Mouse (Mus musculus) Muller cell, postnatal 12 days (primary cell): ENCODE results near the gene Myh14.
A peak's percentile ranks its signal among the peaks of the same experiment; 100 is the strongest.

Source experiments
- DNase-seq: peaks from one replicate; pipeline ENCODE4 v3.0.0-alpha.2; 2015; ENCODE audit errors: inconsistent ontology term

The Myh14 gene

DNA sequence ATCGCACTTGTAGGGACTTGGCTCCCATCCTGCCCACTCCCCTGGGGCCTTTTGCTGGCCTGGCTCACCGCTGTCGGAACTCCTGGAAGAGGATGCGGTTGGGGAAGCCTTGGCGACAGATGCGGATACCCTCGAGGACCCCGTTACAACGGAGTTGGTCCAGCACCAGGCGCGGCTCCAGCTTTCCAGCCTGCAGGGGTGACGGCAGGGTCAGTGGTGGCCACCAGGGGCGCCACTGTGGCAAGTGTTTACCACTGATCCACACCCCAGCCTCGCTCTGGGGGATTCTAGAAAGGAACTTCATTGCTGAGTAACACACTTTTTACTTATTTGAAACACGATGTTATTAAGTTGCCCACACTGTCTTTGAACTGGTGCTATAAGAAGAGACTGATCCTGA, 37.2 kb downstream of the Myh14 start:
- no peak for DNase-seq

DNA sequence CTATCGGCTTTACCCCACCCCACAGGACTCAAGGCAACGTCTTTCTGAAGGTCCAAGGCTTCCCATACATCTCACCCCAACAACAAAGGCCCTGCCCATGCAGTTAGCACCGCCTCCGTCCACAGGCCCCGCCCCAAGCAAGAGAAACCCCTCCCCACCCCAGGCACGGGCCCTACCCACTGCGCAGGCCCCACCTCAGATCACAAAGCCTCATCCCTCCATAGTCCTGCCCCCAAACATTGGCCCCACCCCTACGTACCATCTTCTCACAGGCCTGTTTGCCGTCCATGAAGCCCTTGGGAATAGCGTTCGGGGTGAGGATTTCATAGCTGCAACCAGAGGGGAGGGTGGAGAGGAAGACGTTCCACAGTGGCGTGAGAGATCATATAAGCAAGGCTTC, 38.0 kb downstream of the Myh14 start:
- DNase-seq, result no peak

DNA sequence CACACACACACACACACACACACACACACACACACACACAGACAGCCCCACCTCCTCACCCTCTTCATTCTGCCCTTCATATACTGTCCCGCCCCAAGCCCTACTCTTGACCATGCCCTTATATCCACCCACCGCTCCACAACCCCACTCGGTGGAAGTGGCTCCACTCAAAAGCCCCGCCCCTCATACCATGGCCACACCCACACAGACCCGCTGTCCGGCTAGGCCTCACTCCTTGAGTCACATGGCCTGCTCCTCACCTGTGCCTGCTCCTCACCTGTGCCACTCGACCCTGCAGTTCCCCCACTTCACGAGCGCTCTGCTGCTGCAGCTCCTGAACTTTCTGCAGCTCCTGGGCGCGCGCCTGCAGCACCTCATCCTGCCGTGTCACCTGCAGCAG, 40.2 kb downstream of the Myh14 start:
- no peak for DNase-seq

DNA sequence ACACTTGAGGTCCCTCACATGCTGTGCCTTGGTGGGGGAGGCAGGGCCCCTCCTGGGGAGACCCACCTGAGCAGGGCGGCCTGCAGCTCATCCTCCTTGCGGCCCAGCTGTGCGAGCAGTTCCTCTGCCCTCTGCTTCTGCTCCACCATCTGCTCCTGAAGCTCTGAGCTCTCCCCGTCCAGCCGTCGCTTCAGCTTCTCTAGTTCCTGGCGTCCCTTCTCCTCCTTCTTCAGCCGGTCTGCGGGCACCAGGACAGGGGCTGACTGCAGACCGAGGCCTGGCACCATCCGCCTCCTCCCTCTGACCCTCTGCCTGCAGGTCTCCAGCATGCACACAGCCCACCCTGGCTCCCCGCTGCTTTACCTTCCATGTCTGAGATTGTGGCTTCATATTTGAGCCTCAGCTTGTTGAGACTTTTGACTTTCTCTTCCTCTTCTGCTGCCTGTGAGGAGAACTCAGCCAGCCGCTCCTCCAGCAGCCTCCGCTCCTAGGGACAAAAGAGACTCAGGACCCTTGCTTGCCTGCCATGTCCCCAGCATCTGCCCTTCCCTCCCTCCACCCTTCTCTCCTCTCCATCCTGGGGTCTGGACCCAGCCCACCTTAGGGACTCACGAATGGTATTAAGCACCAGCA, 42.1 kb downstream of the Myh14 start:
- DNase-seq, result no peak

DNA sequence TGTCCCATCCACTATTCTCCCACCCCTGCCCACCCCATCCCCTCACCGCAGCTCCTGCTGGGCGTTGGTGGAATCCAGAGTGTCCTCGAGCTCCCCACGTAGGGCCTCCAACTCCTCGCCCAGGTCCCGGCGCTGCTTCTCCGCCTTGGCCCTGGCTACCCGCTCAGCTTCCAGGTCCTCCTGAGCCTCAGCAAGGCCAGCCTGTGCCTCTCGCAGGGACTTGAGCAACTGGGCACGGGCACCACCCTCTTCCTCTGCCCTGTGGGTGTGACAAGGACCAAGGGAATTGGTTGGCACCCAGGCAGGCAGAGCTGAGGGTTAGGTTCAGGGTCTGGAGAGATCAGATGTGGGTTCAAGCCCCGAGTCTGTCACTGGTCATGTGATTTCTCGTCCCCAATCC, 43.7 kb downstream of the Myh14 start:
- no peak for DNase-seq

DNA sequence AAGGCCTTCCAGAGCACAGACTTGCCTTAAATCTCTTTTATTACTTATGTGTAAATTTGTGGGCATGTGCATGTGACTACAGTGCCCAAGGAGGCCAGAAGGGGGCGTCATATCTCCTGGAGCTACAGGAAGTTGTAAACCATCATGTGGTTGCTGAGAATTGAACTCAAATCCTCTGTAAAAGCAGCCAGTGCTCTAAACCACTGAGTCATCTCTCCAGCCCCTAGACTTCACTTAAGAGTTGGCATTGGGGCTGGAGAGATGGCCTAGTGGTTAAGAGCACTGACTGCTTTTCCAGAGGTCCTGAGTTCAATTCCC, 44.6 kb downstream of the Myh14 start:
- DNase-seq, result no peak

DNA sequence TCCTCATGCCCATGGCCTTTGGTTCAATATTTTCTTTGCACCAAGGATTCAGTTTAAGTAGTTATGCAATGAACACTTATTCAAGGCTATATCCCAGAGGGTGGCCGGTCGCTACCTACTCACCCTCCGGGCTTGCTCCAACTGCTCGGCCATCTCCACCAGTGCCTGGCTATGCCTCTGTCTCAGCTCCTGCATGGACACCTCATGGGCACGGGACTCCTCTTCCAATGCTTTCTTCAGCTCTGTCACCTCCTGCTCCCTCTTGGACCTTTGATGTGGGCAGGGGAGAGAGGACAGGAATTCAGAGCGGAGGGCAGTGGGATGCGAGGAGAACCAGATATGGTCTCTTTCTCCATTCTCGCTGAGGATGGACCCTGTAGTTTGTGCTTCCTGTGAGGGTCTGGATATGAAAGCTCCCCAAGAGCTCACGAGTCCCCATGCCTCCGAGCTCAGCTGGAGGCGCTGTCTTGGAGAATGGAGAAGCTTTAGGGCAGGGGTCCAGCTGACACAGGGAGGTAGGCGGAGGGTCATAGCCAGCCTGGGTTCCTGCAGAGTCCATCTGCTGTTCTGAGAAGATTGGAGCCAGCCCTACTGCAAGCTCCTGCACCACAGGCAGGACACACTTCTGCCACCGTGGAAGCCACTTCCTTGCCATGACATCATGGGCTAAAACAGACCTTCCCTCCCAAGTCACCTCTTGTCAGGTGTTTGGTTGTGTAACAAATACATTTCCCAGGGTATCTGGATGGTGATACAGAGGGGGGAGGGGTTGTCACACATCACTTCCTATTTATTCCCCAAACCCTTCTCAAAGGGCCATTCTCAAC, 45.2 kb downstream of the Myh14 start:
- no peak for DNase-seq

DNA sequence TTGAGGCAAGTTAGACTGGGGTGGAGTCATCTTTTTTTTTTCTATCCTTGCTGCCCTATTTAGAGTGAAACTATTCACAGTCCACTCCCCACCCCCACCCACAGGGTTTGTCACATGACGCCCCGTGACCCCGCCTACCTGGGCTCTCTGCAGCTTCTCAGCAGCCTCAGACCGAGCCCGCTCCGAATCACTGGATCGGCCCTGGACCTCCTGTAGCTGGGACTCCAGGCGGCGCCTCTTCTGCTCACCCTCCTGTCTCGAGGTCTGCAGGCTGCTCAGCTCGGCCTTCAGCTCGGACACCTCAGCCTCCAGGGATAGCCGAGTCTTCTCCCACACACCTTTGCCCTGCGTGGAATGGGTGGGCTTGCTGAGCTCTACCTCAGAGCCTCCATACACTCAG, 45.8 kb downstream of the Myh14 start:
- no peak for DNase-seq

DNA sequence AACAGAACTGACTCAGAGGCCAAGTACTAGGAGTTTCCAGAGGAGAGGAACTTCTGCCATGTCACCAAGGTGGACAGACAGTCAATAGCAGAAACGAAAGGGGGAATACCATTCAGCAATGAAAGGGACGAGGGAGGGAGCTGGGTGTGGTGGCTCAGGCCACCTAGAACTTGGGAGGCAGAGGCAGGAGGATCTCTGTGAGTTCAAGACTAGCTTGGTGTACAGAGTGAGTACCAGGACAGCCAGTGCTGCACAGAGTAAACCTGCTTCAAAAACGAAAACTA, 46.2 kb downstream of the Myh14 start:
- no peak for DNase-seq

DNA sequence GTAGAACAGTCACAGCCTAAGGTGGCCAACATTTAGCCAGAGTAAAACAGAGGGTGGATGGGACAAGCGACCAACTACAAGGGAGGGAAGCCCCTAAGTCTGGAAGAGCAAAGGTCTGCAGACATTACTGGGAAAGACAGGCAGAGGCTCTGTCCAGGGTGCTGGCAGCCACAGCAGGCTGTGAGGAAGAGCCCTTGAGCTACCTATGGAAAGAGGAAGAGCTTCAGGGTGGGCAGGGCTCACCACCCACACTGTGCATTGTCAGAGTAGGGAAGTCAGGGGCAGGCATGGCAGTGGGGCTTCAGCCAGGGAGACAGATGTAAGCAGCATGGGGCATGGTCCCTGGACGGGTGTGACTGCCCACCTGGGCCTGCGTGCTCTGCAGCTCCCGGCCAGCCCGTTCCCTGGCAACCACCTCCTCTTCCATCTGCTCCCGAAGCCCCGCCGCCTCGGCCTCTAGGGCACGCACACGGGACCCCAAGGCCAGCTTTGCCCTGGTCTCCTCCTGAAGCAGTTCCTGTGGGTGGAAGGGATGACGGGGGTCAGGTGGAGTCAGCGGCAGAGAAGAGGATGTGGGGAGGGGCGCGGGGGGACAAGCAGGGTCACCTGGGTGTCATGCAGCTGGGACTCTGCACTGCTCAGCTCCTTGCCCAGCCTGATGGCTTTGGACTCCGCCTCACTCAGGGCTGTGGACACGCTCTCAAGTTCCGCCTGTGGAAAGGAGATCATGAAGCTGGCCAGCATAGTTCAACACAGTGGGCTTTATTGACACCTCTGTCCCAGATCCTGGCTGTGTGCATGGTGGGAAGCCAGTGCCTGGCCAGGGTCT, 46.7 kb downstream of the Myh14 start:
- no peak for DNase-seq

DNA sequence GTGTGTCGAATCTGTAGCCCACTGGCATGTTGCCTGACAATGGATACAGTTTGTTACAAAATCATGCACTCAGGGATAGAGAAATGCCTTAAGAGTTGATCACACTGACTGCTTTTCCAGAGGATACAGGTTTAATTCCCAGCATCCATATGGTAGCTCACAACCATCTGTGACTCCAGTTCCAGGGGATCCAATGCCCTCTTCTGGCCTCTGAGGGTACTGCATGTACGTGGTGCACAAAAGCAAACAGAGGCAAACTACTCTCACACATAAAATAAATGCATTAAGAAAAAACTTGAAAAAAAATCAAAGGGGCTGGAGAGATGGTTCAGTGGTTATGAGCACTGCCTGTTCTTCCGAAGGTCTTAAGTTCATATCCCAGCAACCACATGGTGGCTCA, 53.6 kb downstream of the Myh14 start:
- DNase-seq, result no peak

DNA sequence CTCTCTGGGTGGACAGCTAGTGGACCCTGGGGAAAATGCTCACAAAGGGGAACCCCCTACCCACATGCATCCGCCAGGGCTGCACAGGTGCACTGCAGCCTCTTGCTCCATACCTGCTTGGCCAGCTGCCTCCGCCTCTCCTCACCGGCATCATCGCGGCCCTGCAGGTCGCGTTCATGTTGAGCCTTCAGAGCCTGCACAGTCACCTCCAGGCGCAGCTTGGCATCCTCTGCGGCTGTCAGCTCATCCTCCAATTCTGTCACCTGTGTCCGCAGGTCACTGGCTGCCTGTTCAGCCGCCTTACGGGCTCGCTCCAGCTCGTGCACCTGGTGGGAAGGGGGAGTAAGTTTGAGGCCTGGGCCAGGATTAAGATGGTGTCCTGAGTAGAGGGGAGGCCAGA, 54.7 kb downstream of the Myh14 start:
- DNase-seq, result no peak

DNA sequence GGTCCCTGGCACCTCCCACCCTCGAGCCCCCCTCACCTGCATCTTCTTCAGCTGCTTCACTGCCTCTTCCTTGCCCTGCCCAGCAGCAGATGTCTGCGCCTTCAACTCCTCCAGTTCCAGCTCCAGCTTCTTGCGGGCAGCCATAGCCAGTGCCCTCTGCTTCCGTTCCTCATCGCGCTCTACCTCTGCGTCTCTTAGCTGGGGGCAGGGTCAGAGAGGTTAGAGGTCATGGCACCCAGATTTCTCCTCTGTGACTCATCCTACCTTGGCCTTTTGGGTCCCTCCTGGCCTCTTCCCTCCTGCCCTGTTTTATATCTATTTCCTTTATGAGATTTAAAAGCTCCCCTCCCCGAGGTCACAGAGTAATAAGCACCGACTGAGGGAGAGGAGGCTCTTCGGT, 55.3 kb downstream of the Myh14 start:
- no peak for DNase-seq

DNA sequence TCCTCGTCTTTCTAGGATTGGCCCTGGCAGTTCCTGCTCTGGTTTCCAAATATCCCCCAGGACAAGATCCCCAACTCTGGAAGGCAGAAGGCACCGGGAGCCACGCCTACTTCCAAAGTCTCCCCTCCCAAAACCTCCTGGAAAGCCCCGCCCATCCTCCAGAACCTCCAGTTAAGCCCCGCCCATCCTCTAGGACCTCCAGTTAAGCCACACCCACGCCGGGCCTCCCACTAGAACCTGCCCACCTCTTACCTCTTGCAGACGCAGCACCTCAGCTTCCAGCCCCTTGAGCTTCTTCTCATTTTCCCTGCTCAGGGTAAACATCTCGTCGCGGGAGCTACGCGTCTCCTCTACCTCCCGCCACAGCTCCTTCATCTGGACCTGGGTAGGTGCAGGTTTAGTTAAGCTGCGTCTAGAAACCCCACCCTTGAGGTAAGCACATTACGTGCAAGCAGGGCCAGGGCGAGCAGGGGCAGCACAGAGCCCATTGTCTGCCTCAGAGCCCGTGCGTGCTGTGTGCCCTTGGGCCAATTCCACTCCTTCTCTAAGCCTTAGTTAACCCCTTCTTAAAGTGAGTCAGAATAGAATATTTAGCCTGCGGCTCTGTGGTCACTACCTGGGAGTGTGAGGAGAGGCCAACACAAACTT, 56.5 kb downstream of the Myh14 start:
- no peak for DNase-seq

DNA sequence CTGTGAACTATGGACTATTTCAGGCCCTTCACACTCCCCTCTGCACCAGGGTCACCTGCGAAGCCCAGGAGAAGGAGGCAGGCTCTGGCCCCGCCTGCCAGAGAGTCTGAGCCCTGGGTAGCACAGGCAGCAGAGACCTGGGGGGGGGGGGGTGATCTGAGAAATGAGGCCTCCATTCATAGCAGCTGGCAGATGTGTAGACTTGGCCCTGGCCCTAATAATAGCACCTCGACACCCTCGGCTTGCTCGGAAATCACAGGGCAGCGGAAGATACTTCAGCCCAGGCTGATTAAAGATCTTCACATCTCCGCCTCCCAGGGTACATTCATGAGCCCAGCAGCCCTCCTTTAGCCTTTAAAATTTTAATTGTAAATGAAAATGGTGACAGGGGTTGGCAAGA, 58.5 kb downstream of the Myh14 start:
- DNase-seq, result no peak

DNA sequence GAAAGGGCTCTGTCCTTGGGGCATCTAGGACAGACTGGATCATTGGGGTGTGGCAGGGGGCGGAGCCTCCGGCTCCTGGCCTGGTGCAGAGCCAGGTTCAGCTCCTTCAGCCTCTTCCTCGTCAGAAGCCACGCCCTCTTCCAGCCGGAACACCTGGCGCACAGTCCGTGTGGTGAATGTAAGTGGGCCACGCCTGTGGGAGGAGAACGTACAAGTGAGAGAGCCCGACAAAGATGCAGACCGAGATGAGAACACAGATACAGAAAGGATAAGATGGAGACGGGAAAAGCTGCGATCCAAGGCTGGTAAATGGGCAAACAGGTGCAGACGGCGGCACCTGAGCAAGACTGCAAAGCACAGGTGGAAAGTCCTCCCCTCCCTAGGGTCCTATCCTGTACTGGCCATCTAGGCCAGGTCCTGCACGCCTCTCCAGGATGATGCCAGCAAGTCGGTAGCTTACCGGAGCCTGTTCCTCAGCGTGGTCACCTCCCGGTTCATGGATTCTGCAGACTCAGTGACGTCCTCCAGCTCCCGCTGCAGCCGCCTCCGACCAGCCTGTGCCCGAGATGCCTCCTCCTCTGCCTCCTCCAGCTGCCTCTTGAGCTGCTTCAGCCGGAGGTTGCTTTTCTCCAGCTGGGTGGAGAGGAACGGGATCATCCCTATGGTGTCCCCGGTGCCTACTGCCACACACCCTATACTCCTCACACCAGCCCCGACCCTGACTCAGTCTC, 64.3 kb downstream of the Myh14 start:
- DNase-seq, result no peak

DNA sequence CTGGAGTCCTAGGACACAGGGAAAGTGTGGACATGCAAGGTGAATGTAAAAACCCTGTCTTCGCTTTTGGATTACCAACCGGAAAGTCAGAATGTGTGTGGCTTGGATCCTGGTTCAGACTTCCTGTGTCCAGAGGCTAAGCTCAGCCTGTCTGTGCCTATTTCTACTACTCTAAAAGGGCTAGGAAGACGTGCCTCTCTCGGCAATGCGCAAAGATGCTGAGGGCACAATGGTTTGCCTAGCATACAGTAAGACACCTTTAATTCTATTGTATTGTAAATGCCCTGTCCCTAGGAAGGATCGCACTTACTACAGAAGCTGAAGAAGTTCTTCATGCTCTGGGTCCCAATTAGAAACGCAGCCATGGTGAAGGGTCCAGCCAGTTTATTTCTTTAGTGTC, 65.2 kb downstream of the Myh14 start:
- DNase-seq, result no peak

DNA sequence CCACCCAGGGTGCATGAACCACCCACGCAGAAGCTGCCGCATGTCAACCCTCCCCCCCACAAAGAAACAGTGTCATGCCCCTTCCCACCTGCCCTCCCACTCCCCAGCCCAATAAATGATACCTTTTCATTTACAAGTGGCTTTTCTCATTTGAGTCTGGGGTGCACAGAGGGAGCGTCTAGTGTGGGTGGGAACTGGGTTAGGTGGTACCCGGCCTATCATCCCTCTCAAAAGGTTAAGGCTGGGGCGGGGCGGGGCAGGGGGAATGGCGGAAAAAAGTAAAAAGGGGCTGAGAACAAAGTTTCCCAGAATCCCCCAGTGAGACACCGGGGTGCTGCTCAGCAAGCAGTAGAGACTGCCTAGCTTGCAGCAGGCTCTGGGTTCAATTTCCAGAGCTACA, 66.0 kb downstream of the Myh14 start:
- DNase-seq, result no peak

DNA sequence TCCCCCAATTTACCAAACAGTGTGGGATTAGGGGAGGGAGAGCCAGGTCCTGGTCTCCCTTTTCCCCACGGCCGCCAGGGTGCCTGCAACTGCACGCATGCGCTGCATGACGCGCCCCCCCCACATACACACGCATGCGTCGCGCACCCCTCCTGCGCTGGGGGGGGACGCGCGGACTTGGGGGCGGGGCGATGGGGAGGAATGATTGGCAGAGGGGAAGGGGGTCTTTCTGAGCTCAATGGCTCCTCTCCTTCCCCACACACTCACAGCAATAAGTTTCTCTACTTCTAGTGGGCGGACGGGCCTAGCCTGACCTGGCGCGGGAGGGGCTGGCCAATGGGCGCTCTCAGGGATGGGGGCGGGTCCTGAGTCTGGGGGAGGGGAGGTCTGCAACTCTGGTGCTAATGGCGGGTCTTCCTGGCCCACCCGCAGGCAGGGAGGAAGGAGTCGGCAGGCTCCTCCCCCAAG, 66.5 kb downstream of the Myh14 start:
- peak; percentile 81 for DNase-seq

DNA sequence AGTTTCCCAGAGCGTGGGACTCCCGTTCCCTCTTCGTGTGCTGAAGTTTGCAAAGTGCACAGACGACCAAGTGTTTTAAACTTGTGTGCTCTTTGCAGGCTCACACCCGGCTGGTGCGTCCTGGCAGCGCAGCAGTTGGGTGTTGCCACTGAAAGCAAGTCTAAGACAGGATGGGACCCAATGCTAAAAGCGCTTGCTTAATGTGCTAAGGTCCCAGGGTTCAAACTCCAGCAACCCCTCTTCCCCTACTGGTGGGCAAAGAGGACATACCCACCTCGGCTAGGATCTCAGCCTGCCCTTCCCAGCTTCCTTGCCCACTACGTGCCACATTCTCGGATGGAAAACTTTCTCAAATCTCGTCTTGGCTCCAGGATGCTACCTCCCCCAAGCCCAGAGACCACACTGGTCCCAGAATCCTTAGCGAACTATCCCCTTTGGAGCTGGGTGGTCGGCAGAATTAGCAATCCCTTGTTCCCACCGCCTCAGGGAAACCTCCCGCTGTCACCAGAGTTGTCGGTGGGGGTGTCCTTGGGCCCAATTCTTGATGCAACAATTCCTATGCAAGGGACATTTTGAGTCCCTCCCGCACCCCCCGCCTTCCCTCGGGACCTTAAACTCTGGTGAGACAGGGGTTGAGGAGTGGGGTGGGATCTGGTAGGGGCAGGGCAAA, 67.3 kb downstream of the Myh14 start:
- no peak for DNase-seq

DNA sequence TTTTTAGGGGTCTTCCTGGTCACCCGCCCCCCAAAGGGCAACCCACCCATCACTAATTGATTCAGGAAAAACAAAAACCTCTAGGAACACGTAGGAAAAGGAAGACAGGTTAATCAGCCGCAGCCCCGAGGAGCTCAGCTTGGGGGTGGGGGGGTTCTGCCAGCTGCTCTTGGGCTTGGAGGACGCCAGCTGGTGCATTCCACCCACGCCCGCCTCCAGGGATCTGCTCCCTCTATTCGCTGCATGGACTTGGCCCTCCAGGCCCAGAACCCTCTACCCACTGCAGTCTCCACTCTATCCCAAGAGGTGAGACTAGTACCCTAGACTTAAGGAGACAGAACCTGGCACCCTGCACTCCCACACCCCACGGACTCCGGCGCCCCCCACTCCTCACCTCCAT, 68.2 kb downstream of the Myh14 start:
- no peak for DNase-seq
